Mouse (Mus musculus): Measurements from ENCODE around the gene Fbxw8. TPM values are rescaled to one million over a fixed set of nuclear protein-coding genes. Genes with fewer than 3 reads are reported as not detected.

The Fbxw8 gene
- polyA plus RNA-seq, 1 experiment from 2014 or later, result 42.9 TPM

- 93% methylated on average over 15 of the region's 15 CpGs for WGBS
- H3K36me3 ChIP-seq, result peaks cover 85% of the 10 kb centered on the region
- peaks cover 14% of the 10 kb centered on the region for H3K4me1 ChIP-seq (replicated peaks)
- no peak for ATAC-seq (ENCODE audit: insufficient number of reproducible peaks, insufficient read depth, low FRiP score, low TSS enrichment, low read depth)
- H3K9ac ChIP-seq (replicated peaks), result no peak overlapping the region
- H3K4me2 ChIP-seq, result no peak overlapping the region
- no peaks in the 10 kb centered on the region for H3K27me3 ChIP-seq
- H3K27ac ChIP-seq, result no peak overlapping the region
- H3K4me3 ChIP-seq (replicated peaks), result no peak overlapping the region
- no peaks in the 10 kb centered on the region for H3K9me3 ChIP-seq
These were observed 78.3 kb downstream of the Fbxw8 start for GRCm38 (mm10) chr5:118076721-118077592.

- no peak overlapping the region for H3K4me3 ChIP-seq (replicated peaks)
- H3K27ac ChIP-seq, result no peak overlapping the region
- H3K36me3 ChIP-seq, result peaks cover 89% of the 10 kb centered on the region
These were observed 82.0 kb downstream of the Fbxw8 start for GRCm38 (mm10) chr5:118073213-118073773.

GRCm38 (mm10) chr5:118071766-118072165, 83.5 kb downstream of the Fbxw8 start:
- H3K9me3 ChIP-seq, result no peaks in the 10 kb centered on the region
- H3K36me3 ChIP-seq, result peaks cover 92% of the 10 kb centered on the region
- 79% methylated on average over 5 of the region's 5 CpGs for WGBS
- H3K9ac ChIP-seq (replicated peaks), result no peak overlapping the region
- H3K27me3 ChIP-seq, result no peaks in the 10 kb centered on the region
- H3K4me3 ChIP-seq (replicated peaks), result no peak overlapping the region
- no peak overlapping the region for H3K27ac ChIP-seq
- H3K4me1 ChIP-seq (replicated peaks), result no peaks in the 10 kb centered on the region
- no peak for ATAC-seq (ENCODE audit: insufficient number of reproducible peaks, insufficient read depth, low FRiP score, low TSS enrichment, low read depth)
- no peak overlapping the region for H3K4me2 ChIP-seq

More at GRCm38 (mm10) chr5:118073213-118073773, 82.0 kb downstream of the Fbxw8 start:
- Histone ChIP-seq H3K9me3 (no peaks in the 10 kb centered on the region), H3K9ac (replicated peaks) (no peak overlapping the region), H3K27me3 (no peaks in the 10 kb centered on the region), H3K4me1 (replicated peaks) (no peaks in the 10 kb centered on the region), H3K4me2 (no peak overlapping the region)
- WGBS, result 93% methylated on average over 15 of the region's 15 CpGs
- ATAC-seq (ENCODE audit: insufficient number of reproducible peaks, insufficient read depth, low FRiP score, low TSS enrichment, low read depth), result no peak

- peak; percentile 64 for ATAC-seq (ENCODE audit: insufficient number of reproducible peaks, insufficient read depth, low FRiP score, low TSS enrichment, low read depth)
- no peak overlapping the region for H3K27ac ChIP-seq
- no peaks in the 10 kb centered on the region for H3K27me3 ChIP-seq
- H3K9me3 ChIP-seq, result no peaks in the 10 kb centered on the region
- H3K36me3 ChIP-seq, result peaks cover 93% of the 10 kb centered on the region
- no peak overlapping the region for H3K4me2 ChIP-seq
- H3K4me1 ChIP-seq (replicated peaks), result no peaks in the 10 kb centered on the region; the same call in none of the 2 replicates
- H3K4me3 ChIP-seq (replicated peaks), result no peak overlapping the region
- 46% methylated on average over 9 of the region's 9 CpGs for WGBS
- H3K9ac ChIP-seq (replicated peaks), result no peak overlapping the region
These were observed 85.9 kb downstream of the Fbxw8 start for GRCm38 (mm10) chr5:118069315-118069714.

GRCm38 (mm10) chr5:118067984-118068494, 87.2 kb downstream of the Fbxw8 start:
- no peak for ATAC-seq (ENCODE audit: insufficient number of reproducible peaks, insufficient read depth, low FRiP score, low TSS enrichment, low read depth)
- WGBS, result 89% methylated on average over 9 of the region's 9 CpGs
- H3K4me2 ChIP-seq, result no peak overlapping the region
- H3K9me3 ChIP-seq, result no peaks in the 10 kb centered on the region
- no peaks in the 10 kb centered on the region for H3K27me3 ChIP-seq
- peaks cover 86% of the 10 kb centered on the region for H3K36me3 ChIP-seq
- no peak overlapping the region for H3K27ac ChIP-seq
- no peak overlapping the region for H3K4me3 ChIP-seq (replicated peaks)
- H3K4me1 ChIP-seq (replicated peaks), result no peaks in the 10 kb centered on the region; the same call in none of the 2 replicates
- H3K9ac ChIP-seq (replicated peaks), result no peak overlapping the region

GRCm38 (mm10) chr5:118067572-118067971, 87.7 kb downstream of the Fbxw8 start:
- Histone ChIP-seq H3K27ac (no peak overlapping the region), H3K4me3 (replicated peaks) (no peak overlapping the region), H3K4me1 (replicated peaks) (no peaks in the 10 kb centered on the region; the same call in none of the 2 replicates), H3K36me3 (peaks cover 81% of the 10 kb centered on the region), H3K9me3 (no peaks in the 10 kb centered on the region), H3K4me2 (no peak overlapping the region), H3K27me3 (no peaks in the 10 kb centered on the region), H3K9ac (replicated peaks) (no peak overlapping the region)
- 75% methylated on average over 4 of the region's 4 CpGs for WGBS
- ATAC-seq (ENCODE audit: insufficient number of reproducible peaks, insufficient read depth, low FRiP score, low TSS enrichment, low read depth), result no peak

GRCm38 (mm10) chr5:118066828-118067227, 88.4 kb downstream of the Fbxw8 start:
- Histone ChIP-seq H3K9me3 (no peaks in the 10 kb centered on the region), H3K4me1 (replicated peaks) (no peaks in the 10 kb centered on the region; the same call in none of the 2 replicates), H3K4me2 (no peak overlapping the region), H3K27ac (no peak overlapping the region), H3K4me3 (replicated peaks) (no peak overlapping the region), H3K9ac (replicated peaks) (no peak overlapping the region), H3K27me3 (no peaks in the 10 kb centered on the region), H3K36me3 (peaks cover 75% of the 10 kb centered on the region)
- ATAC-seq (ENCODE audit: insufficient number of reproducible peaks, insufficient read depth, low FRiP score, low TSS enrichment, low read depth), result no peak
- 53% methylated on average over 5 of the region's 5 CpGs for WGBS

GRCm38 (mm10) chr5:118065516-118066255, 89.6 kb downstream of the Fbxw8 start:
- Histone ChIP-seq H3K4me3 (replicated peaks) (no peak overlapping the region), H3K4me2 (no peak overlapping the region), H3K9me3 (no peaks in the 10 kb centered on the region), H3K27me3 (0 out of 2 replicates have a peak, but pooled peaks cover 6% of the 10 kb centered on the region), H3K36me3 (peaks cover 68% of the 10 kb centered on the region), H3K9ac (replicated peaks) (no peak overlapping the region), H3K27ac (0 out of 2 replicates have a peak overlapping the region, but pooled peaks have one; percentile 12), H3K4me1 (replicated peaks) (no peaks in the 10 kb centered on the region; the same call in none of the 2 replicates)
- ATAC-seq (ENCODE audit: insufficient number of reproducible peaks, insufficient read depth, low FRiP score, low TSS enrichment, low read depth), result no peak
- 93% methylated on average over 19 of the region's 19 CpGs for WGBS

GRCm38 (mm10) chr5:118064284-118064901, 90.9 kb downstream of the Fbxw8 start:
- H3K4me3 ChIP-seq (replicated peaks), result no peak overlapping the region

GRCm38 (mm10) chr5:118063181-118063621, 92.1 kb downstream of the Fbxw8 start:
- no peak overlapping the region for H3K9ac ChIP-seq (replicated peaks)
- no peak overlapping the region for H3K4me2 ChIP-seq
- peaks cover 47% of the 10 kb centered on the region for H3K36me3 ChIP-seq
- no peak overlapping the region for H3K4me3 ChIP-seq (replicated peaks)
- H3K27me3 ChIP-seq, result 0 out of 2 replicates have a peak, but pooled peaks cover 6% of the 10 kb centered on the region
- no peak overlapping the region for H3K27ac ChIP-seq
- WGBS, result 87% methylated on average over 8 of the region's 8 CpGs
- peaks cover 5% of the 10 kb centered on the region for H3K4me1 ChIP-seq (replicated peaks)
- no peaks in the 10 kb centered on the region for H3K9me3 ChIP-seq
- ATAC-seq (ENCODE audit: insufficient number of reproducible peaks, insufficient read depth, low FRiP score, low TSS enrichment, low read depth), result no peak

More at GRCm38 (mm10) chr5:118064284-118064901, 90.9 kb downstream of the Fbxw8 start:
- no peaks in the 10 kb centered on the region; the same call in none of the 2 replicates for H3K4me1 ChIP-seq (replicated peaks)
- no peak overlapping the region for H3K27ac ChIP-seq
- H3K9ac ChIP-seq (replicated peaks), result no peak overlapping the region
- WGBS, result 41% methylated on average over 10 of the region's 10 CpGs
- no peaks in the 10 kb centered on the region for H3K9me3 ChIP-seq
- no peak for ATAC-seq (ENCODE audit: insufficient number of reproducible peaks, insufficient read depth, low FRiP score, low TSS enrichment, low read depth)
- 0 out of 2 replicates have a peak, but pooled peaks cover 6% of the 10 kb centered on the region for H3K27me3 ChIP-seq
- H3K36me3 ChIP-seq, result peaks cover 57% of the 10 kb centered on the region
- no peak overlapping the region for H3K4me2 ChIP-seq

All from limb, embryonic 12.5 days (tissue).